Comparison of ENCODE assay signal across 22 mouse cellular contexts in genomic region chr1:187373506-187373905, GRCm38 (mm10).
DNase-seq lines count a peak whose midpoint lies in the region; ATAC-seq and TF ChIP-seq lines count a peak whose summit lies in the region.
"Had no signal": no experiment of that assay in that cellular context is flagged by ENCODE, and none has a peak within 500 bp of the region (broad histone marks: within the 10 kb centered on the region; RNA-seq: fewer than 3 reads in every experiment).

No protein-coding gene starts in this region.

- H3K27ac ChIP-seq in hindbrain, postnatal 0 days = no peak overlapping the region
- H3K27ac ChIP-seq in hindbrain, embryonic 16.5 days (ENCODE audit: low read depth, low read length) = no peak overlapping the region
- H3K27ac ChIP-seq in limb, embryonic 10.5 days = no peak overlapping the region
- H3K27ac ChIP-seq: forebrain, embryonic 10.5 days; forebrain, embryonic 13.5 days; heart, embryonic 13.5 days; hindbrain, embryonic 14.5 days; intestine, embryonic 15.5 days had no signal

- no peaks in the 10 kb centered on the region for H3K36me3 ChIP-seq in hindbrain, postnatal 0 days (ENCODE audit: insufficient read depth, low read length)
- H3K36me3 ChIP-seq in hindbrain, embryonic 16.5 days (ENCODE audit: control insufficient read depth, insufficient read depth, low read length) = no peaks in the 10 kb centered on the region
- H3K36me3 ChIP-seq in limb, embryonic 10.5 days = no peaks in the 10 kb centered on the region
- H3K36me3 ChIP-seq: forebrain, embryonic 10.5 days; heart, embryonic 13.5 days; intestine, embryonic 15.5 days had no signal

- ATAC-seq in hindbrain, postnatal 0 days = no peak
- no peak for ATAC-seq in hindbrain, embryonic 16.5 days
- no peak for ATAC-seq in activated CD4-positive, CD25-positive, alpha-beta regulatory T cell, adult 4 months
- ATAC-seq: CD4-positive, CD25-positive, alpha-beta regulatory T cell, adult 4 months; forebrain, embryonic 13.5 days; forebrain, embryonic 16.5 days; intestine, embryonic 15.5 days had no signal

- no peak overlapping the region for H3K4me2 ChIP-seq in hindbrain, postnatal 0 days (ENCODE audit: low read depth, low read length)
- H3K4me2 ChIP-seq in hindbrain, embryonic 16.5 days (ENCODE audit: low read length) = no peak overlapping the region
- H3K4me2 ChIP-seq: forebrain, embryonic 13.5 days; heart, embryonic 13.5 days; hindbrain, embryonic 14.5 days; intestine, embryonic 15.5 days had no signal

- H3K4me3 ChIP-seq in hindbrain, postnatal 0 days (ENCODE audit: low read length) = no peak overlapping the region
- H3K4me3 ChIP-seq in hindbrain, embryonic 16.5 days (ENCODE audit: low read length) = no peak overlapping the region
- H3K4me3 ChIP-seq in limb, embryonic 10.5 days = no peak overlapping the region
- H3K4me3 ChIP-seq: forebrain, embryonic 10.5 days; forebrain, embryonic 13.5 days; heart, embryonic 13.5 days; intestine, embryonic 15.5 days had no signal

- no peaks in the 10 kb centered on the region for H3K27me3 ChIP-seq in hindbrain, postnatal 0 days (ENCODE audit: insufficient read depth, low read length)
- no peaks in the 10 kb centered on the region for H3K27me3 ChIP-seq in hindbrain, embryonic 16.5 days (replicated peaks; ENCODE audit: control insufficient read depth, insufficient read depth, low read length)
- 0 out of 2 replicates have a peak, but pooled peaks cover 9% of the 10 kb centered on the region for H3K27me3 ChIP-seq in limb, embryonic 10.5 days (ENCODE audit: low read depth, poor library complexity, severe bottlenecking)
- H3K27me3 ChIP-seq: forebrain, embryonic 13.5 days; heart, embryonic 13.5 days; intestine, embryonic 15.5 days had no signal

- no peak overlapping the region for H3K9ac ChIP-seq in hindbrain, postnatal 0 days (replicated peaks; ENCODE audit: low read length)
- no peak overlapping the region for H3K9ac ChIP-seq in hindbrain, embryonic 16.5 days (ENCODE audit: low read depth, low read length)
- H3K9ac ChIP-seq: forebrain, embryonic 13.5 days; heart, embryonic 13.5 days; hindbrain, embryonic 14.5 days; intestine, embryonic 15.5 days had no signal

- no peak for TF ChIP-seq POLR2A in brain, embryonic 14.5 days (IDR thresholded peaks at IDR 0.05; ENCODE audit: borderline replicate concordance, extremely low read depth, insufficient read depth, insufficient read length, poor library complexity, severe bottlenecking)

- H3K4me1 ChIP-seq in hindbrain, postnatal 0 days (ENCODE audit: insufficient read depth, low read length) = no peaks in the 10 kb centered on the region; the same call in 1 of the 2 replicates
- H3K4me1 ChIP-seq in hindbrain, embryonic 16.5 days (ENCODE audit: control insufficient read depth, insufficient read depth, low read depth, low read length) = peaks cover 5% of the 10 kb centered on the region; the same call in 1 of the 2 replicates
- peaks cover 15% of the 10 kb centered on the region for H3K4me1 ChIP-seq in limb, embryonic 10.5 days
- H3K4me1 ChIP-seq: intestine, embryonic 15.5 days had no signal

- no peak for TF ChIP-seq CTCF in hindbrain, postnatal 0 days (IDR thresholded peaks at IDR 0.05; ENCODE audit: low read depth)
- TF ChIP-seq CTCF in brain, embryonic 14.5 days (IDR thresholded peaks at IDR 0.05; ENCODE audit: borderline replicate concordance, extremely low read depth, insufficient read depth, insufficient read length) = no peak

- DNase-seq in hindbrain, postnatal 0 days (ENCODE audit: low spot score) = peak; percentile 29
- peak; percentile 36 for DNase-seq in brain, embryonic 14.5 days (ENCODE audit: low read depth)
- DNase-seq in limb, embryonic 10.5 days (ENCODE audit: low spot score) = peak; percentile 25
- no peak for DNase-seq in gastrocnemius, postnatal 4 days (ENCODE audit: low spot score in 2 of 2)
- DNase-seq: adrenal gland, adult 8-10 months; adrenal gland, postnatal 36 days; cerebellum, adult 11 months; cerebellum, adult 2 months; gastrocnemius, postnatal 10 days; gastrocnemius, postnatal 36 days; heart, adult 18-20 months; heart, postnatal 14 days; heart, postnatal 4 days had no signal

- H3K9me3 ChIP-seq in hindbrain, postnatal 0 days (ENCODE audit: low read length) = no peaks in the 10 kb centered on the region
- no peaks in the 10 kb centered on the region for H3K9me3 ChIP-seq in hindbrain, embryonic 16.5 days (ENCODE audit: control insufficient read depth, low read length)
- no peaks in the 10 kb centered on the region for H3K9me3 ChIP-seq in limb, embryonic 10.5 days (replicated peaks)
- H3K9me3 ChIP-seq: forebrain, embryonic 10.5 days; forebrain, embryonic 13.5 days; heart, embryonic 13.5 days; intestine, embryonic 15.5 days had no signal

- 39% methylated on average over 6 of the region's 6 CpGs for WGBS in hindbrain, postnatal 0 days
- WGBS in hindbrain, embryonic 16.5 days = 31% methylated on average over 6 of the region's 6 CpGs
- 82% methylated on average over 6 of the region's 6 CpGs for WGBS in limb, embryonic 10.5 days

Comparison
In these comparisons a context has a peak if more than half of its experiments do, and no peak if none do; other contexts are left out.
1. DNase-seq: peak in hindbrain, postnatal 0 days (single experiment), brain, embryonic 14.5 days (single experiment) and limb, embryonic 10.5 days (single experiment); none in gastrocnemius, postnatal 4 days (0 of 2).